Mouse (Mus musculus) ES-E14 (cell line): ENCODE measurements at regions not wholly inside any gene's neighbourhood (a gene's known extent, or its start where the extent isn't known, plus 50 kb on each side); places are given as distances from the start of the nearest gene placed in this dataset.

Source experiments
- DNase-seq: peaks from one replicate; pipeline ENCODE4 v3.0.0-alpha.2; 2013; ENCODE audit warnings: low read depth, low spot score
- H3K27ac ChIP-seq: 2 replicates; pipeline ENCODE4 v1.5.1; 2012; ENCODE audit warnings: low read depth, mild to moderate bottlenecking, low read length, moderate library complexity, mixed read lengths; ENCODE audit not compliant: poor library complexity, insufficient read depth, severe bottlenecking
- H3K36me3 ChIP-seq: 2 replicates; pipeline ENCODE4 v1.6.1; 2012; ENCODE audit warnings: mild to moderate bottlenecking, low read length, moderate library complexity, mixed read lengths; ENCODE audit not compliant: control insufficient read depth, poor library complexity, insufficient read depth, severe bottlenecking
- H3K4me1 ChIP-seq, 2 experiments: fragments of 150-350 bp in 1 of 2; sonication (generic) in 1 of 2; 2 replicates each; pipeline ENCODE4 v1.6.1; 2012; ENCODE audit warnings: low read length in 2 of 2, mild to moderate bottlenecking in 1 of 2, mixed read lengths in 1 of 2; ENCODE audit not compliant: control insufficient read depth in 2 of 2, insufficient read depth in 2 of 2, poor library complexity in 1 of 2
- H3K4me3 ChIP-seq, 2 experiments: fragments of 150-350 bp in 1 of 2; sonication (generic) in 1 of 2; 2 replicates each; pipeline ENCODE4 v1.5.1; 2012; ENCODE audit warnings: low read length in 2 of 2, low read depth in 1 of 2, mild to moderate bottlenecking in 1 of 2, mixed read lengths in 1 of 2; ENCODE audit not compliant: insufficient read depth in 1 of 2, poor library complexity in 1 of 2, severe bottlenecking in 1 of 2
- H3K9ac ChIP-seq: 2 replicates; pipeline ENCODE4 v1.6.1; 2012; ENCODE audit warnings: low read depth, mild to moderate bottlenecking, low read length, mixed read lengths; ENCODE audit not compliant: poor library complexity, insufficient read depth, severe bottlenecking
- H3K9me3 ChIP-seq: fragments of 150-350 bp; sonication (generic); 2 replicates; pipeline ENCODE4 v1.6.1; 2012; ENCODE audit warnings: low read depth, mild to moderate bottlenecking, low read length; ENCODE audit not compliant: control insufficient read depth, insufficient read depth
- CHD2 ChIP-seq: IDR thresholded peaks from 2 replicates; pipeline ENCODE4 v1.6.1; 2014; ENCODE audit warnings: mild to moderate bottlenecking, low read depth, low read length, inconsistent platforms
- HCFC1 ChIP-seq: IDR thresholded peaks from 2 replicates; pipeline ENCODE4 v1.6.1; 2012; ENCODE audit warnings: low read length, inconsistent platforms, borderline replicate concordance; ENCODE audit not compliant: insufficient read depth
- MAFK ChIP-seq: IDR thresholded peaks from 2 replicates; pipeline ENCODE4 v1.6.1; 2014; ENCODE audit warnings: mild to moderate bottlenecking, low read depth, low read length, inconsistent platforms; ENCODE audit not compliant: insufficient read depth
- ZC3H11A ChIP-seq: IDR thresholded peaks from 2 replicates; pipeline ENCODE4 v1.6.1; 2012; ENCODE audit warnings: low read depth, mild to moderate bottlenecking, inconsistent platforms, low read length, borderline replicate concordance
- ZNF384 ChIP-seq: IDR thresholded peaks from 2 replicates; pipeline ENCODE4 v1.6.1; 2012; ENCODE audit warnings: low read depth, low read length, inconsistent platforms
- in situ Hi-C, 2 experiments: fragments of 600-800 bp; cut with MboI; formaldehyde crosslinking; loops; one replicate each; pipeline ENCODE4 v1.15.1; 2025; ENCODE audit warnings: low sequenced_read_pairs in 2 of 2, inconsistent platforms in 1 of 2; ENCODE audit not compliant: unreplicated experiment in 2 of 2

- Histone ChIP-seq H3K36me3 (no peaks in the 10 kb centered on the region), H3K9ac (no peak overlapping the region), H3K4me1 (no peaks in the 10 kb centered on the region), H3K4me3 (no peak overlapping the region), H3K9me3 (no peaks in the 10 kb centered on the region), H3K27ac (no peak overlapping the region)
- TF ChIP-seq ZC3H11A (no peak), CHD2 (no peak), MAFK (no peak)
- DNase-seq, result no peak
- in situ Hi-C loops, result no loop called here
Observed at GRCm38 (mm10) chr2:43274012-43274411, 281.1 kb upstream of the Kynu start.

- DNase-seq, result no peak
- Histone ChIP-seq H3K4me3 (no peak overlapping the region), H3K4me1 (no peaks in the 10 kb centered on the region), H3K9me3 (no peaks in the 10 kb centered on the region), H3K9ac (no peak overlapping the region), H3K27ac (no peak overlapping the region), H3K36me3 (no peaks in the 10 kb centered on the region)
- in situ Hi-C loops, result no loop called here
- no peak for TF ChIP-seq ZNF384
- no peak for TF ChIP-seq ZC3H11A
- no peak for TF ChIP-seq CHD2
- no peak for TF ChIP-seq MAFK
- TF ChIP-seq HCFC1, result no peak
Observed at GRCm38 (mm10) chr2:43295801-43296200, 259.3 kb upstream of the Kynu start.

GRCm38 (mm10) chr2:43323836-43324235 is 231.3 kb upstream of the Kynu start:
- H3K4me3 ChIP-seq, result no peak overlapping the region
- H3K9ac ChIP-seq, result no peak overlapping the region
- in situ Hi-C loops, result no loop called here
- no peak for TF ChIP-seq ZC3H11A
- TF ChIP-seq ZNF384, result no peak
- no peak for TF ChIP-seq MAFK
- no peak for TF ChIP-seq HCFC1
- TF ChIP-seq CHD2, result no peak
- H3K36me3 ChIP-seq, result no peaks in the 10 kb centered on the region
- no peaks in the 10 kb centered on the region for H3K4me1 ChIP-seq
- DNase-seq, result no peak
- H3K9me3 ChIP-seq, result no peaks in the 10 kb centered on the region
- H3K27ac ChIP-seq, result no peak overlapping the region

GRCm38 (mm10) chr2:43364301-43364700 is 190.8 kb upstream of the Kynu start:
- Histone ChIP-seq H3K9me3 (0 out of 2 replicates have a peak, but pooled peaks cover 4% of the 10 kb centered on the region), H3K4me3 (no peak overlapping the region), H3K9ac (no peak overlapping the region), H3K27ac (no peak overlapping the region), H3K4me1 (peaks cover 0 to 5% of the 10 kb centered on the region in 2 experiments; a peak in 1 of 4 replicates), H3K36me3 (peaks cover 4% of the 10 kb centered on the region)
- TF ChIP-seq ZNF384 (no peak), CHD2 (no peak), MAFK (no peak)
- in situ Hi-C loops, result no loop called here
- DNase-seq, result no peak

- H3K4me3 ChIP-seq, result no peak overlapping the region
- peak; percentile 47 for DNase-seq
- 0 out of 2 replicates have a peak, but pooled peaks cover 4% of the 10 kb centered on the region for H3K9me3 ChIP-seq
- peaks cover 4% of the 10 kb centered on the region for H3K36me3 ChIP-seq
- in situ Hi-C loops, result no loop called here
- H3K27ac ChIP-seq, result peak overlapping the region; percentile 78; the same call in 1 of the 2 replicates
- TF ChIP-seq HCFC1 (no peak), CHD2 (no peak; the same call in 1 of the 2 replicates), ZNF384 (no peak), ZC3H11A (no peak), MAFK (no peak)
- H3K4me1 ChIP-seq, result peaks cover 0 to 5% of the 10 kb centered on the region in 2 experiments; a peak in 1 of 4 replicates
- H3K9ac ChIP-seq, result no peak overlapping the region
Observed at GRCm38 (mm10) chr2:43365812-43366211, 189.3 kb upstream of the Kynu start.
